Mouse (Mus musculus): ENCODE data around the gene Rai1. TPM values are rescaled to one million over a fixed set of nuclear protein-coding genes. Genes with fewer than 3 reads are reported as not detected.

Rai1 gene
- total and polyA plus RNA-seq, 3 experiments = 6.6 to 22.6 (median 15.4) TPM

DNA sequence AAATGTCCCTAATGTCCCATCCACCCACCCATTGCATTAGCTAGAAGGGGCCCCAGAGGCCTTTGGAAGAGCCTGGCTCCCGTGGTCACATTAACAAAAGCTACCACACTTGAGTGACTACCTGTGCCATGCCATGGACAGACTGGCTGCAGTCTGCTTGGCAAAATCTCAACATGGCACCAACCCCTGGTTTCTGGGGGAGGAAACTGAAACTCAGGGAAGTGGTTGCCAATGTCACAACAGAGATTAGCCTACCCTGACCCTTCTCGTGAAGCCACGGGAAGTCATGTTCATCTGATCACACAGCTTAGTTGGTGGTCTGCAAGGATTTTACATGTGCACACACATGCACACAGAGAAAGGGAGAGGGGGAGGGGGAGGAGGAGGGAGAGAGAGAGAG lies 28.6 kb upstream of the Rai1 start:
- dilution Hi-C loops (cut with MboI; ENCODE audit: extremely low pct_ligation_motif_present, extremely low pct_unique_long_range_greater_than_20kb, low sequenced_read_pairs) = no loop called here
- no peak for TF ChIP-seq USF2 (conservative IDR thresholded peaks at IDR 0.05; ENCODE audit: low read depth, low read length)
- no peak for TF ChIP-seq BHLHE40 (IDR thresholded peaks at IDR 0.05; ENCODE audit: low read depth, low read length)
- TF ChIP-seq ELF1 (IDR thresholded peaks at IDR 0.05; ENCODE audit: low read depth, low read length) = no peak
- TF ChIP-seq ZNF384 (IDR thresholded peaks at IDR 0.05; ENCODE audit: low read depth, low read length) = no peak
- no peak for TF ChIP-seq SIN3A (IDR thresholded peaks at IDR 0.05; ENCODE audit: low read length)
- TF ChIP-seq CHD2 (IDR thresholded peaks at IDR 0.05; ENCODE audit: low read length) = no peak
- no peak for TF ChIP-seq PAX5 (IDR thresholded peaks at IDR 0.05; ENCODE audit: low read length)
- no peak for TF ChIP-seq UBTF (IDR thresholded peaks at IDR 0.05; ENCODE audit: low read depth, low read length)
- no peak for TF ChIP-seq POLR2AphosphoS2 (IDR thresholded peaks at IDR 0.05; ENCODE audit: low read depth, low read length)
- no peak for TF ChIP-seq MAX (IDR thresholded peaks at IDR 0.05; ENCODE audit: low read length)
- TF ChIP-seq KAT2A (IDR thresholded peaks at IDR 0.05; ENCODE audit: insufficient replicate concordance, low read length) = no peak
- no peak for TF ChIP-seq ETS1 (conservative IDR thresholded peaks at IDR 0.05; ENCODE audit: low read depth, low read length)
- no peak for TF ChIP-seq JUND (conservative IDR thresholded peaks at IDR 0.05; ENCODE audit: low read depth, low read length)
- no peak for TF ChIP-seq NELFE (IDR thresholded peaks at IDR 0.05; ENCODE audit: low read depth, low read length)
- no peak for TF ChIP-seq RAD21 (IDR thresholded peaks at IDR 0.05; ENCODE audit: low read depth, low read length)
- no peak for TF ChIP-seq MAFK (IDR thresholded peaks at IDR 0.05; ENCODE audit: insufficient replicate concordance, low read length)
- no peak for TF ChIP-seq HCFC1 (IDR thresholded peaks at IDR 0.05; ENCODE audit: low read depth, low read length)
- no peak for TF ChIP-seq GABPA (IDR thresholded peaks at IDR 0.05; ENCODE audit: insufficient replicate concordance, low read depth, low read length)
- no peak for TF ChIP-seq SMC3 (IDR thresholded peaks at IDR 0.05; ENCODE audit: low read depth, low read length)
- no peak for TF ChIP-seq USF1 (IDR thresholded peaks at IDR 0.05; ENCODE audit: low read depth, low read length)
- peaks cover 1 to 18% of the 10 kb centered on the region in 2 experiments; a peak in 3 of 4 replicates for H3K4me1 ChIP-seq (ENCODE audit: control insufficient read depth in 1 of 2, insufficient read depth in 2 of 2)
- H3K79me2 ChIP-seq (replicated peaks; ENCODE audit: control insufficient read depth, extremely low read depth, insufficient read depth, poor library complexity, severe bottlenecking) = no peaks in the 10 kb centered on the region
- H3K9me3 ChIP-seq (replicated peaks; ENCODE audit: low read length) = no peaks in the 10 kb centered on the region
- H3K4me2 ChIP-seq (ENCODE audit: insufficient read depth, low read depth, poor library complexity, severe bottlenecking) = no peak overlapping the region
- H3K9ac ChIP-seq (ENCODE audit: insufficient read depth, low read depth) = no peak overlapping the region
- no peak for DNase-seq (ENCODE audit: extremely low read depth)
- no peak overlapping the region for H3K4me3 ChIP-seq (replicated peaks in 1 of 3; ENCODE audit: low read depth in 2 of 3, low read length in 2 of 3, poor library complexity in 1 of 3)
- H3K27ac ChIP-seq (ENCODE audit: insufficient read depth, low read depth) = no peak overlapping the region
- peaks cover 3% of the 10 kb centered on the region for H3K27me3 ChIP-seq (replicated peaks)
- in situ Hi-C loops (cut with MboI; ENCODE audit: low pct_ligation_motif_present, low pct_unique_long_range_greater_than_20kb, low sequenced_read_pairs) = loop anchor here (25.0 kb wide), 1 partner anchor 336 kb away; the partner anchor contains the start of genes Atpaf2 and Gid4
- H3K36me3 ChIP-seq (replicated peaks in 1 of 2; ENCODE audit: control insufficient read depth in 1 of 2, insufficient read depth in 1 of 2, low read length in 1 of 2) = no peaks in the 10 kb centered on the region

DNA sequence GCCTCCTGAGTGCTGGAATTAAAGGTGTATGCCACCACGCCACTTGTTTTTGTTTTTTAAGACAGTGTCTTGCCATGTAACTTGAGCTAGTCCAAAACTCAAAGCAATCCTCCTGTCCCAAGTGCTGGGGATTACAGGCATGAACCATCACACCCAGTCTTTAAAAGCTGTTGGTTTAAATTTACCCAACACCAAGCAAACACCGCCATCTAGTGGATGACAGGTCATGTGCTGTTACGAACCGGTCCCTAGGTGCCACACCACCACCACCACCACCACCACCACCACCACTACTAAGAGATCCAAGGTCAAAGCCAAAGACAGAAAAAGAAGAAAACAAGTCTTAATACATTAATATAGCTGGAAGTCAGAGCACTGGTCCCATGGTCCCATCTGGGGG lies 28.0 kb upstream of the Rai1 start:
- Histone ChIP-seq H3K9ac (ENCODE audit: insufficient read depth, low read depth) (no peak overlapping the region), H3K4me1 (ENCODE audit: control insufficient read depth in 1 of 2, insufficient read depth in 2 of 2) (peaks cover 0 to 15% of the 10 kb centered on the region in 2 experiments; a peak in 2 of 4 replicates), H3K27ac (ENCODE audit: insufficient read depth, low read depth) (no peak overlapping the region), H3K9me3 (replicated peaks; ENCODE audit: low read length) (no peaks in the 10 kb centered on the region), H3K4me2 (ENCODE audit: insufficient read depth, low read depth, poor library complexity, severe bottlenecking) (no peak overlapping the region), H3K27me3 (replicated peaks) (peaks cover 3% of the 10 kb centered on the region), H3K79me2 (replicated peaks; ENCODE audit: control insufficient read depth, extremely low read depth, insufficient read depth, poor library complexity, severe bottlenecking) (no peaks in the 10 kb centered on the region), H3K36me3 (replicated peaks in 1 of 2; ENCODE audit: control insufficient read depth in 1 of 2, insufficient read depth in 1 of 2, low read length in 1 of 2) (no peaks in the 10 kb centered on the region), H3K4me3 (replicated peaks in 1 of 3; ENCODE audit: low read depth in 2 of 3, low read length in 2 of 3, poor library complexity in 1 of 3) (no peak overlapping the region)
- dilution Hi-C loops (cut with MboI; ENCODE audit: extremely low pct_ligation_motif_present, extremely low pct_unique_long_range_greater_than_20kb, low sequenced_read_pairs) = no loop called here
- DNase-seq (ENCODE audit: extremely low read depth) = peak; percentile 90
- in situ Hi-C loops (cut with MboI; ENCODE audit: low pct_ligation_motif_present, low pct_unique_long_range_greater_than_20kb, low sequenced_read_pairs) = loop anchor here (25.0 kb wide), 1 partner anchor 336 kb away; the partner anchor contains the start of genes Atpaf2 and Gid4
- TF ChIP-seq KAT2A (IDR thresholded peaks at IDR 0.05; ENCODE audit: insufficient replicate concordance, low read length) = no peak
- TF ChIP-seq E2F4 (IDR thresholded peaks at IDR 0.05; ENCODE audit: insufficient replicate concordance, low read depth, low read length) = no peak
- TF ChIP-seq MAZ (IDR thresholded peaks at IDR 0.05; ENCODE audit: low read depth, low read length) = no peak
- TF ChIP-seq POLR2AphosphoS2 (IDR thresholded peaks at IDR 0.05; ENCODE audit: low read depth, low read length) = no peak
- TF ChIP-seq HCFC1 (IDR thresholded peaks at IDR 0.05; ENCODE audit: low read depth, low read length) = no peak
- no peak for TF ChIP-seq POLR2A (IDR thresholded peaks at IDR 0.05; ENCODE audit: low read depth, low read length)
- no peak for TF ChIP-seq PAX5 (IDR thresholded peaks at IDR 0.05; ENCODE audit: low read length)
- no peak for TF ChIP-seq MAX (IDR thresholded peaks at IDR 0.05; ENCODE audit: low read length)
- no peak for TF ChIP-seq UBTF (IDR thresholded peaks at IDR 0.05; ENCODE audit: low read depth, low read length)
- TF ChIP-seq NRF1 (IDR thresholded peaks at IDR 0.05; ENCODE audit: low read depth, low read length) = no peak
- no peak for TF ChIP-seq CHD1 (IDR thresholded peaks at IDR 0.05; ENCODE audit: low read depth, low read length)
- no peak for TF ChIP-seq TCF12 (IDR thresholded peaks at IDR 0.05; ENCODE audit: low read depth, low read length)
- no peak for TF ChIP-seq BHLHE40 (IDR thresholded peaks at IDR 0.05; ENCODE audit: low read depth, low read length)
- TF ChIP-seq CHD2 (IDR thresholded peaks at IDR 0.05; ENCODE audit: low read length) = no peak
- TF ChIP-seq TBP (conservative IDR thresholded peaks at IDR 0.05; ENCODE audit: low read depth, low read length) = no peak
- TF ChIP-seq USF1 (IDR thresholded peaks at IDR 0.05; ENCODE audit: low read depth, low read length) = peak; percentile 4; the same call in 1 of the 2 replicates
- TF ChIP-seq CTCF (conservative IDR thresholded peaks at IDR 0.05 in 1 of 2, IDR thresholded peaks at IDR 0.05 in 1 of 2; ENCODE audit: low read depth in 2 of 2, low read length in 2 of 2) = peak; percentile 56 to 95
- TF ChIP-seq ETS1 (conservative IDR thresholded peaks at IDR 0.05; ENCODE audit: low read depth, low read length) = no peak
- peak; percentile 86 for TF ChIP-seq SMC3 (IDR thresholded peaks at IDR 0.05; ENCODE audit: low read depth, low read length)
- no peak for TF ChIP-seq SIN3A (IDR thresholded peaks at IDR 0.05; ENCODE audit: low read length)
- no peak for TF ChIP-seq GABPA (IDR thresholded peaks at IDR 0.05; ENCODE audit: insufficient replicate concordance, low read depth, low read length)
- no peak for TF ChIP-seq MAFK (IDR thresholded peaks at IDR 0.05; ENCODE audit: insufficient replicate concordance, low read length)
- no peak for TF ChIP-seq USF2 (conservative IDR thresholded peaks at IDR 0.05; ENCODE audit: low read depth, low read length)
- peak; percentile 45; the same call in 1 of the 2 replicates for TF ChIP-seq ZC3H11A (IDR thresholded peaks at IDR 0.05; ENCODE audit: low read depth, low read length)
- no peak for TF ChIP-seq MEF2A (IDR thresholded peaks at IDR 0.05; ENCODE audit: borderline replicate concordance, low read depth, low read length)
- TF ChIP-seq JUND (conservative IDR thresholded peaks at IDR 0.05; ENCODE audit: low read depth, low read length) = no peak

Measured in CH12.LX (cell line).